Mouse (Mus musculus) brain, embryonic 14.5 days (tissue): ENCODE measurements around the gene Stx17.

ENCODE experiments used
- CTCF ChIP-seq: fragments of 200-500 bp; IDR thresholded peaks from 2 replicates; pipeline ENCODE4 v1.5.1; 2012; ENCODE audit warnings: inconsistent platforms, mild to moderate bottlenecking, moderate library complexity, borderline replicate concordance; ENCODE audit not compliant: insufficient read depth, insufficient read length; ENCODE audit errors: extremely low read depth
- POLR2A ChIP-seq: fragments of 200-500 bp; IDR thresholded peaks from 2 replicates; pipeline ENCODE4 v1.6.1; 2012; ENCODE audit warnings: mild to moderate bottlenecking, inconsistent platforms, borderline replicate concordance; ENCODE audit not compliant: poor library complexity, insufficient read depth, insufficient read length, severe bottlenecking; ENCODE audit errors: extremely low read depth

GRCm38 (mm10) chr4:48163851-48164250, 39.1 kb downstream of the Stx17 start:
- no peak for TF ChIP-seq CTCF
- TF ChIP-seq POLR2A, result no peak
